Mouse (Mus musculus) CD4-positive, CD25-positive, alpha-beta regulatory T cell, adult 2 months (primary cell): ENCODE measurements at regions not wholly inside any gene's neighbourhood (a gene's known extent, or its start where the extent isn't known, plus 50 kb on each side); places are given as distances from the start of the nearest gene placed in this dataset.

Experiments used
- DNase-seq: peaks from one replicate; pipeline ENCODE4 v3.0.0-alpha.2; 2012; ENCODE audit warnings: low read depth, low spot score

GRCm38 (mm10) chr7:115076781-115077180 lies 333.3 kb downstream of the Insc start:
- DNase-seq: no peak

- no peak for DNase-seq
Measured at GRCm38 (mm10) chr7:115084711-115085380, 341.4 kb downstream of the Insc start.

GRCm38 (mm10) chr7:115086542-115087448 lies 343.3 kb downstream of the Insc start:
- DNase-seq: no peak

- DNase-seq: no peak
Measured at GRCm38 (mm10) chr7:115092481-115093050, 349.1 kb downstream of the Insc start.

GRCm38 (mm10) chr7:115106041-115106440 lies 362.5 kb downstream of the Insc start:
- no peak for DNase-seq

GRCm38 (mm10) chr7:115112282-115112681 lies 368.8 kb downstream of the Insc start:
- no peak for DNase-seq

GRCm38 (mm10) chr7:115123283-115123682 lies 379.8 kb downstream of the Insc start:
- DNase-seq: peak; percentile 3

GRCm38 (mm10) chr7:115129001-115129400 lies 385.5 kb downstream of the Insc start:
- DNase-seq: no peak

GRCm38 (mm10) chr7:115131259-115131969 lies 387.9 kb downstream of the Insc start:
- no peak for DNase-seq

- no peak for DNase-seq
Measured at GRCm38 (mm10) chr7:115131970-115132551, 388.6 kb downstream of the Insc start.

GRCm38 (mm10) chr7:115132595-115132994 lies 389.1 kb downstream of the Insc start:
- DNase-seq: no peak

GRCm38 (mm10) chr7:115134926-115135575 lies 391.6 kb downstream of the Insc start:
- no peak for DNase-seq

- no peak for DNase-seq
Measured at GRCm38 (mm10) chr7:115140286-115140685, 396.8 kb downstream of the Insc start.

GRCm38 (mm10) chr7:115142163-115142562 lies 398.7 kb downstream of the Insc start:
- no peak for DNase-seq

GRCm38 (mm10) chr7:115144947-115145346 lies 401.5 kb downstream of the Insc start:
- DNase-seq: no peak

- DNase-seq: no peak
Measured at GRCm38 (mm10) chr7:115147352-115147977, 404.0 kb downstream of the Insc start.

- DNase-seq: no peak
Measured at GRCm38 (mm10) chr7:115153291-115153690, 409.8 kb downstream of the Insc start.

GRCm38 (mm10) chr7:115153764-115154509 lies 410.4 kb downstream of the Insc start:
- DNase-seq: no peak

GRCm38 (mm10) chr7:115170023-115170422 lies 426.5 kb downstream of the Insc start:
- no peak for DNase-seq

- no peak for DNase-seq
Measured at GRCm38 (mm10) chr7:115170439-115170838, 426.9 kb downstream of the Insc start.
